10 mouse cellular contexts compared by ENCODE assay signal in genomic region chr4:144957186-144957585, GRCm38 (mm10).
DNase-seq lines count a peak whose midpoint lies in the region; ATAC-seq and TF ChIP-seq lines count a peak whose summit lies in the region.
"Had no signal": no experiment of that assay in that cellular context is flagged by ENCODE, and none has a peak within 500 bp of the region (broad histone marks: within the 10 kb centered on the region; RNA-seq: fewer than 3 reads in every experiment).

No protein-coding gene starts in this region.

- no peak overlapping the region for H3K9ac ChIP-seq in kidney, embryonic 14.5 days (ENCODE audit: low read depth, low read length)
- no peak overlapping the region for H3K9ac ChIP-seq in liver, adult 2 months (ENCODE audit: low read depth, low read length)
- H3K9ac ChIP-seq: neural tube, embryonic 13.5 days had no signal

- H3K27me3 ChIP-seq in kidney, embryonic 14.5 days (ENCODE audit: control insufficient read depth, insufficient read depth, low read length), result no peaks in the 10 kb centered on the region
- H3K27me3 ChIP-seq in liver, adult 2 months (ENCODE audit: control insufficient read depth, insufficient read depth, low read length), result no peaks in the 10 kb centered on the region
- H3K27me3 ChIP-seq: CH12.LX; neural tube, embryonic 13.5 days had no signal

- no peaks in the 10 kb centered on the region for H3K36me3 ChIP-seq in kidney, embryonic 14.5 days (ENCODE audit: control insufficient read depth, insufficient read depth, low read length)
- no peaks in the 10 kb centered on the region for H3K36me3 ChIP-seq in liver, adult 2 months (ENCODE audit: control insufficient read depth, insufficient read depth, low read length)
- H3K36me3 ChIP-seq: neural tube, embryonic 13.5 days had no signal

- H3K4me3 ChIP-seq in kidney, embryonic 14.5 days (ENCODE audit: low read length), result no peak overlapping the region
- no peak overlapping the region for H3K4me3 ChIP-seq in liver, adult 2 months (ENCODE audit: insufficient read depth, low read depth, low read length)
- H3K4me3 ChIP-seq: neural tube, embryonic 13.5 days had no signal

- ATAC-seq in kidney, embryonic 14.5 days (ENCODE audit: low FRiP score, low TSS enrichment), result no peak

- H3K9me3 ChIP-seq in kidney, embryonic 14.5 days (ENCODE audit: control insufficient read depth, low read length), result no peaks in the 10 kb centered on the region
- H3K9me3 ChIP-seq: neural tube, embryonic 13.5 days had no signal

- no peak overlapping the region for H3K4me2 ChIP-seq in kidney, embryonic 14.5 days (replicated peaks; ENCODE audit: low read depth, low read length)
- H3K4me2 ChIP-seq: neural tube, embryonic 13.5 days had no signal

- H3K79me2 ChIP-seq in liver, adult 2 months (ENCODE audit: control insufficient read depth, insufficient read depth, low read length), result no peaks in the 10 kb centered on the region; the same call in 1 of the 2 replicates

- no peak overlapping the region for H3K27ac ChIP-seq in kidney, embryonic 14.5 days (ENCODE audit: low read depth, low read length)
- H3K27ac ChIP-seq in liver, adult 2 months (replicated peaks; ENCODE audit: insufficient read depth, low read depth, low read length), result peak overlapping the region; percentile 91
- H3K27ac ChIP-seq: neural tube, embryonic 13.5 days had no signal

- H3K4me1 ChIP-seq in kidney, embryonic 14.5 days (ENCODE audit: control insufficient read depth, insufficient read depth, low read length), result 0 out of 2 replicates have a peak, but pooled peaks cover 3% of the 10 kb centered on the region
- H3K4me1 ChIP-seq in liver, adult 2 months (ENCODE audit: control insufficient read depth, insufficient read depth, low read length), result peaks cover 36% of the 10 kb centered on the region

- TF ChIP-seq CTCF in liver, adult 2 months (IDR thresholded peaks at IDR 0.05; ENCODE audit: low read depth, low read length), result no peak

- DNase-seq in kidney, adult 11 months, result peak; percentile 95
- peak; percentile 72 to 88 for DNase-seq in adrenal gland, postnatal 36 days
- DNase-seq in liver, adult 2 months (ENCODE audit: extremely low read depth, low read depth, low spot score), result peak; percentile 99
- peak; percentile 37 for DNase-seq in ovary, postnatal 14 days (ENCODE audit: low spot score)
- DNase-seq in spleen, postnatal 14 days (ENCODE audit: low spot score in 2 of 2), result no peak
- no peak for DNase-seq in spleen, postnatal 4 days (ENCODE audit: low spot score in 2 of 2)
- DNase-seq in yolk sac, embryonic 10.5 days (ENCODE audit: low spot score), result no peak

- TF ChIP-seq POLR2A in liver, adult 2 months (IDR thresholded peaks at IDR 0.05; ENCODE audit: extremely low read depth, insufficient read depth, low read length), result no peak

- 79% methylated on average over 4 of the region's 4 CpGs for WGBS in kidney, embryonic 14.5 days
- WGBS in liver, adult 2 months, result 27% methylated on average over 4 of the region's 4 CpGs

Comparison
In these comparisons a context has a peak if more than half of its experiments do, and no peak if none do; other contexts are left out.
1. DNase-seq: peak in kidney, adult 11 months (single experiment), adrenal gland, postnatal 36 days (2 of 2), liver, adult 2 months (single experiment) and ovary, postnatal 14 days (single experiment); none in spleen, postnatal 14 days (0 of 2), spleen, postnatal 4 days (0 of 2) and yolk sac, embryonic 10.5 days (single experiment).